Mouse (Mus musculus): ENCODE data around the gene Mprip. TPM values are rescaled to one million over a fixed set of nuclear protein-coding genes. Genes with fewer than 3 reads are reported as not detected.
A peak's percentile ranks its signal among the peaks of the same experiment; 100 is the strongest.

The Mprip gene
- polyA plus RNA-seq, 1 experiment from 2014 or later = 14.2 TPM

DNA sequence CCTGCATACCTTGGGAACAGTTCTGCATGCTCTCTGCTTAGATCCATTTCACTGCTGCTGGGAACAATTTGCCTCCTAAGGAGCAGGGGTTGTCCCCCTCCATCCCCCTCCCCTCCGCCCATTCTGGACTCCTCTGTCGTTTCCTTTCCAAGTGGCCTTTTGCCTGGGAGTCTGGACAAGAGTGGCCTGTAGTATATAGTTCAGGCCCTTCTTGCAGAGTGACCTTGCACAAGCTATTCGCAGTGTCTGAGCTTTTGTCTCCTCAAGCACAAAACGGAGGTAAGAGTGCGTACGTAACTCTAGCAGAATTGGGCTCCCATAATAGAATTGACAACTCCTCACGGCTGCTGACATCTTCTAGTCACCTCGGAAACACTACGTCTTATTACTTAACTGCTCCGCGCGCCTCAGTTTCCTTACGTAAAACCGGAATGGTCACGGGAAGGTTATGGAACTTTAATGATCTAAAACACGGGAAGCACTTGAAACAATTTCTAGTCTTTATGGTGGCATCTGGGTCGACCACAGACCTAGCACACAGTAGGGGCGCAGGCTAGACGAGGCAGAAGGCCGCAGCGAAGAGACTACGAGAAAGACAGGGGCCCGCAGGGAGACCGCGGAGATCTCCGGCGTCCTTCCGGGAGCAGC is 620 bp downstream of the Mprip start:
- peak overlapping the region; percentile 90 for H3K4me2 ChIP-seq (ENCODE audit: low read depth, low read length)
- H3K27ac ChIP-seq (ENCODE audit: low read depth) = peak overlapping the region; percentile 91
- peak overlapping the region; percentile 76 for H3K9ac ChIP-seq (replicated peaks)
- ATAC-seq (no peak), DNase-seq (no peak)
- TF ChIP-seq CTCF (IDR thresholded peaks at IDR 0.05; ENCODE audit: low read depth) = no peak
- no peaks in the 10 kb centered on the region for H3K9me3 ChIP-seq (ENCODE audit: low read length)
- peak overlapping the region; percentile 72 for H3K4me3 ChIP-seq (ENCODE audit: low read depth, low read length)
- H3K36me3 ChIP-seq (replicated peaks; ENCODE audit: insufficient read depth, low read length) = no peaks in the 10 kb centered on the region
- H3K27me3 ChIP-seq (ENCODE audit: insufficient read depth, low read length) = no peaks in the 10 kb centered on the region
- peaks cover 24% of the 10 kb centered on the region for H3K4me1 ChIP-seq (ENCODE audit: insufficient read depth)
- WGBS (ENCODE audit: insufficient replicate concordance) = 6% methylated on average over 28 of the region's 28 CpGs

DNA sequence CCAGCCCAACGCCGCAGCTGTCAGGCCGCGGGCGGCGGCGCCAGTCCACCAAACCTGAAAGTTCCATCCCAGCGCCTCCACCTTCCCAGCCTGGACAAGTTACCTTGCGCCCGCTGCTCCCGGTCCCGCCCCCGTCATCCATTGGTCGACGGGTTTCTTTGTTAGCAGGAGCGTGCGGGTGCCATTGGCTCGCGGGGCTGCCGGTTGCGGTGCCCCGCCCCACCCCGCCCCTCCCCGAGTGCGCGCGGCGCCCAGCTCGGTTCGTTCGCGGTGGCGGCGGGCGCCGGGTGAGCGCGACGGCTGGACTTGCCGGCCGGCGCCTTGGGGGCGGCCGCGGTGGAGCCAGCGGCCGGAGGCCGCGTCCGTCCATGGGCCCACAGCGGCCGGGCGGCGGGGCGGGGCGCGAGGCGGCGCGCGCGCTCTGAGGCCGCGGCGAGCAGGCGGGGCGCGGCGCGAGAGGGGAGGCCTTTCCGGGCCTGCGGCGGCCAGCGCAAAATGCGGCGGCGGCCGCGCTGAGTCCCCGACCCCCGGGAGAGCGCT is 1.2 kb downstream of the Mprip start:
- peak overlapping the region; percentile 76 for H3K9ac ChIP-seq (replicated peaks)
- H3K4me3 ChIP-seq (ENCODE audit: low read depth, low read length) = peak overlapping the region; percentile 72
- peaks cover 24% of the 10 kb centered on the region for H3K4me1 ChIP-seq (ENCODE audit: insufficient read depth)
- under 1% methylated on average over 57 of the region's 82 CpGs for WGBS (ENCODE audit: insufficient replicate concordance)
- H3K27me3 ChIP-seq (ENCODE audit: insufficient read depth, low read length) = no peaks in the 10 kb centered on the region
- peak overlapping the region; percentile 90 for H3K4me2 ChIP-seq (ENCODE audit: low read depth, low read length)
- H3K36me3 ChIP-seq (replicated peaks; ENCODE audit: insufficient read depth, low read length) = no peaks in the 10 kb centered on the region
- H3K9me3 ChIP-seq (ENCODE audit: low read length) = no peaks in the 10 kb centered on the region
- ATAC-seq (peak; percentile 97), DNase-seq (peak; percentile 94)
- peak overlapping the region; percentile 91 for H3K27ac ChIP-seq (ENCODE audit: low read depth)
- TF ChIP-seq EP300 (IDR thresholded peaks at IDR 0.05; ENCODE audit: low read depth) (no peak), CTCF (IDR thresholded peaks at IDR 0.05; ENCODE audit: low read depth) (no peak)

DNA sequence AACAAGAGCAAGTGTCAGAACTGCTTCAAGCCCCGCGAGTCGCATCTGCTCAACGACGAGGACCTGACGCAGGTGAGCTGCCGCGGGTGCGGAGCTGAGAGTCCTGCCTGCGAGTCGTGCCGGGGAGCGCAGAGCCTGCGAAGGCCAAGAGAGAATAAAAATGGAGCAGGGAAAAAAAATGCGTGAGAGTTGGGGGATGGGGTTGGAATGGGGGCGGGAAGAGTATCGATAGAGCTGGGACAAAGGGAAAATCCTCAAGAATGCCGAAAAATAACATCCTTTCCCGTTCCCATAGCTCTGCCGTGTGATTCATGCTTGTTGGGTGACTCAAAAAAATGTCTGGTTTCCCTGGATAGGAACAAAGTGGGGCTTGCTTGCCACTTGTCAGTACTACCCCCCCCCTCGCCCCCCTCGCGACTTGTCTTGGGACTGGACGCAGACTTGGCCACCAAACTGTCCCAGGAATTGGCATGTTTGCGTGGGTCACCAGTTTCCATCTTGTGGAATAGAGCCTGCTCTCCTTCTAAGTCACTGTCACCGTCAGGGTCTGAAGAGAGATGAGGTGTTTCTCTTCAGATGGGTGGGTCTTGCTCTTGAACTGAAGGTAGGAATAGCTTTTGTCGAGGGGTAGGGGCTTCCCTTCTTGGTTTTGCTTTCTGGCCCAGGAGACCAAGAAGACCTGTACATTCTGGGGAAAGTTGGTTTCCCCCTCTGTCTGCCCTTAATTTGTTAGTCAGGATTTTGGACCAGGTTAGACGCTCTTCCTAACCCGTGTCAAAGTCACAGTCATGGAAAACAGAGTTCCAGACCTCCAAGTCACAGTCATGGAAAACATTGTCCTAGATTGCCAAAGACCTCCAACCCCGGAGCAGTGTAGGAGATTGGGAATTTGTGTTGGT is 2.0 kb downstream of the Mprip start:
- ATAC-seq (peak; percentile 10), DNase-seq (peak; percentile 31)
- Histone ChIP-seq H3K9me3 (ENCODE audit: low read length) (no peaks in the 10 kb centered on the region), H3K4me3 (ENCODE audit: low read depth, low read length) (peak overlapping the region; percentile 72), H3K4me1 (ENCODE audit: insufficient read depth) (peaks cover 24% of the 10 kb centered on the region), H3K27me3 (ENCODE audit: insufficient read depth, low read length) (no peaks in the 10 kb centered on the region), H3K36me3 (replicated peaks; ENCODE audit: insufficient read depth, low read length) (no peaks in the 10 kb centered on the region), H3K4me2 (ENCODE audit: low read depth, low read length) (peak overlapping the region; percentile 90), H3K27ac (ENCODE audit: low read depth) (peak overlapping the region; percentile 91), H3K9ac (replicated peaks) (peak overlapping the region; percentile 76)
- no peak for TF ChIP-seq EP300 (IDR thresholded peaks at IDR 0.05; ENCODE audit: low read depth)
- no peak for TF ChIP-seq CTCF (IDR thresholded peaks at IDR 0.05; ENCODE audit: low read depth)
- WGBS (ENCODE audit: insufficient replicate concordance) = 6% methylated on average over 30 of the region's 30 CpGs

DNA sequence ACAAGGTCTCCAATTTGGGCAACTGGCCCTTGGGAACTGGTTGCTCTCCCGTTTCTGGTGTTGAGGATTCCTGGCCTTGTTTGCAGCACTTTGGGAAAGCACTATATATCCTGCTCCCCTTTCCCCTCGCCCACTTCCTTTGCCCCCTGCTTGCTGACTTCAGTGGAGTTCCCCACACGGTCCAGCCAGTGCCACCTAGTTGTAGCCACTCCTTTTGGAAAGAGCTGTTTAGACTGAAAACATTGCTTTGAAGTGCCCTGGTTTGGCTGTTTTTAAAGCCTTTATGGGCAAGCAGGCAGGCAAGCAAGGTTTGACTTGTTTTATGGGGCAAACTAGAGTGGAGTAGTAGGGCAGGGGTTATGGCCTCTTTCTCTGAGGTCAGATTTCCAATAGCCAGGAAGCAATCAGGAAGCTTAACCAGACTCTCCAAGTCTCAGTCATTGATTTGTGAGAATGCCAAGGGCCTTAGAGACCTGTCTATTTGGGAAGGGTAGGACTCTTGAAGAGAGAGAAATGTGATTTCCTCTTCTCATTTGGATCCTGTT is 2.7 kb downstream of the Mprip start:
- no peaks in the 10 kb centered on the region for H3K9me3 ChIP-seq (ENCODE audit: low read length)
- peak overlapping the region; percentile 72 for H3K4me3 ChIP-seq (ENCODE audit: low read depth, low read length)
- TF ChIP-seq EP300 (IDR thresholded peaks at IDR 0.05; ENCODE audit: low read depth) (no peak), CTCF (IDR thresholded peaks at IDR 0.05; ENCODE audit: low read depth) (no peak)
- H3K36me3 ChIP-seq (replicated peaks; ENCODE audit: insufficient read depth, low read length) = no peaks in the 10 kb centered on the region
- H3K4me2 ChIP-seq (ENCODE audit: low read depth, low read length) = peak overlapping the region; percentile 90
- peak overlapping the region; percentile 44 for H3K27ac ChIP-seq (ENCODE audit: low read depth)
- WGBS (ENCODE audit: insufficient replicate concordance) = 40% methylated on average over 3 of the region's 3 CpGs
- no peak for DNase-seq
- H3K27me3 ChIP-seq (ENCODE audit: insufficient read depth, low read length) = no peaks in the 10 kb centered on the region
- peaks cover 24% of the 10 kb centered on the region for H3K4me1 ChIP-seq (ENCODE audit: insufficient read depth)
- ATAC-seq = no peak
- peak overlapping the region; percentile 76; the same call in 1 of the 2 replicates for H3K9ac ChIP-seq (replicated peaks)

DNA sequence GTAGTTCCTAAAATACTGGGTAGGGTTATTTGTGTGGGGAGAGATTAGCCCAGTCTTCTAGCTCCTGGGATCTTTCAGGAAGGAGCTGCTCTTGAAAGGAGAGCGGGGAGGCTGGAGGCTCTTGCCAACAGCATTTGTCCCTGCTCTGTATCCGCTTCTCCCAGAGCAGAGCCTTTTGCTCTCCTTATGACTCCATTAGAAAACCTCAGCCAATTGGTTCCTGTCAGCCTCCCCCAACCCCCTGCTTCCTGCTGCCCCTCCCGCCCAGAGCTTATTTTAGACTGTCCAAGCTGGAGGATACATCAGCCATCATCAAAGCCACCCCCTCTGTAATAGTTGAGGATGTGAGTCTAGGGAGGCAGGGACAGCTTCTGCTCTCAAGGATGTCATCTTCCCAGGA is 3.7 kb downstream of the Mprip start:
- Histone ChIP-seq H3K4me1 (ENCODE audit: insufficient read depth) (peaks cover 22% of the 10 kb centered on the region), H3K4me2 (ENCODE audit: low read depth, low read length) (peak overlapping the region; percentile 22; the same call in 1 of the 2 replicates), H3K4me3 (ENCODE audit: low read depth, low read length) (no peak overlapping the region), H3K27me3 (ENCODE audit: insufficient read depth, low read length) (no peaks in the 10 kb centered on the region), H3K9me3 (ENCODE audit: low read length) (no peaks in the 10 kb centered on the region), H3K36me3 (replicated peaks; ENCODE audit: insufficient read depth, low read length) (no peaks in the 10 kb centered on the region), H3K27ac (ENCODE audit: low read depth) (no peak overlapping the region), H3K9ac (replicated peaks) (no peak overlapping the region)
- 65% methylated on average over 3 of the region's 3 CpGs for WGBS (ENCODE audit: insufficient replicate concordance)
- no peak for ATAC-seq
- no peak for TF ChIP-seq EP300 (IDR thresholded peaks at IDR 0.05; ENCODE audit: low read depth)
- TF ChIP-seq CTCF (IDR thresholded peaks at IDR 0.05; ENCODE audit: low read depth) = no peak
- DNase-seq = peak; percentile 26
